Mouse (Mus musculus) erythroid progenitor cell, adult 5-6 weeks (primary cell): Measurements from ENCODE around the gene Zfp462. TPM values are rescaled to one million over a fixed set of nuclear protein-coding genes. Genes with fewer than 3 reads are reported as not detected.
"Not testable (repeated sequence)": the region's sequence is repeated elsewhere in the genome, so short reads cannot be mapped to it uniquely, and the experiment has no call there.

Experiments used
- ATAC-seq: replicated peaks from 2 replicates; pipeline ENCODE4 v1.8.0; 2016; ENCODE audit warnings: moderate number of reproducible peaks, mild to moderate bottlenecking, moderate TSS enrichment, inconsistent platforms; ENCODE audit not compliant: poor library complexity, low FRiP score, severe bottlenecking
- total RNA-seq, 2 experiments: library from RNA; stranded (forward) in 1 of 2; stranded (reverse) in 1 of 2; fragments of 150-400 nt in 1 of 2; fragments of 186-747, 209-891 nt in 1 of 2; gene quantifications; 2 replicates each; pipeline versions ENCODE4 v1.2.3 to v1.2.4; 2015 to 2017; ENCODE audit warnings: low replicate concordance in 2 of 2

Gene Zfp462
- total RNA-seq (2015; ENCODE audit: low replicate concordance) (not detected in 2 replicates), total RNA-seq (2017; ENCODE audit: low replicate concordance) (not detected in 2 replicates)

GRCm38 (mm10) chr4:54944921-54945430 is at the start of gene Zfp462:
Gene Zfp462 (plus strand): TSS chr4:54945048.
- ATAC-seq, result no peak

DNA sequence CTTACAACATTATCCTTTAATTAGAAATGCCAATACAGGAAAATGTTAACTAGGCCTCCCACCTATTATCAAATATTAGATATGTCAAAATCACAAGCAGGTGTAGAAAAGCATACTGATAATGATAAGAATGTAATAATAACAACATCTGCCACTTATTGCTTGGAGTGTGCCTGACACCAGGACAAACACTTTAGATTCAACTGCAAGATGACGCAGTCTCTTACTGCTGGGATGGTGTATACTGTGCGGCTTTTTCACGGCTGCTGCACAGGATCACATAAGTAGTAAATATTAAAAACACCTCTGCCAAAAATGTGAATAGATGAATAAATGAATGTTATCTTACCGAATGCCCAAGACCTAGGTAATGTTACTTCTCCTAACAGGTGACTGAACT is 48.8 kb upstream of the Zfp462 start:
- ATAC-seq, result no peak

DNA sequence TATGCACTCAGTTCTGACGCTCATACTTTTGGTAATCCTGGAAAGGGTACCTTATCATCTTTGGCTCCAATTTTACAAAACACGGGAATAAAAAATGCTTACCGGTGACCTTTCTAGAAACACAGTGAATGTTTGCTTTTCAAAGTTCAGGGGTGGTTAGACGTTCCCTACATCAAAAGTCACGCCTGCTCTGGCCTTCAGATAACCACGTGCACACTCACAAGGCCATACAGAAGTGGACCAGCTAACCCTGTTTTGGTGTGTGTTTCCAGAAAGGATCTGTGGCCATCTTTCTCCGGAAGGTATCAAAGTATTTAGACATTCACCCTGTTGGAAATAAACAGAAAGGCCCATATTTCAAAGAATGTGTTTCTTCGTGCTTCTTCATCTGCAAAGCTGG is 40.2 kb upstream of the Zfp462 start:
- no peak for ATAC-seq

DNA sequence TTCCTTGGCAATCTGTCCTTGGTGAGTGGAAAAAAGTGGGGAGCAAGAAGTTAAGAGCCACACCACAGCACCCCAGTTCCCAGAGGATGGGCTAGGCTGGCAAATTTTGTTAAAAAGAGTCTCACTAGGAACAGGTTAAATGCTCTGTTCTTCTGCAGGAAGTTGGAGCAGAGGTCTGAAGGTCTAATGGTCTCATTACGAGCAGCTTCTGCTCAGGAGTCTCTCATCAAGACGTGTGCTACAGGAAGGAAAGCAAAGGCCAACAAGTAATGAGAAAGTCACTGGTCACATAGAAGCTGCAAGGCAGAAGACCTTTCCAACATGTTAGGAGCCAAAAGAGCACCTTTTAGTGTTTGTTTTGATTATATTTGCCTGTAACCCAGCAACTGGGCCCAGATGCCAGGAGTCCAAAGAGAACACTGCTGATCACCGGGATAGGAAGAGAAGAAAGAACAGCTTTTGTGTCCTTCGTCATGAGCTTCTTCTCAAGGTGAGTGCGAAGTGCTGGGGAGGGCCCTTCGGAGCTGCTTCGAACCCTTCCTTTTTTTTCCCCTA is 39.4 kb upstream of the Zfp462 start:
- no peak for ATAC-seq

- no peak for ATAC-seq
Observed at GRCm38 (mm10) chr4:54910300-54910699, 34.5 kb upstream of the Zfp462 start.

- no peak for ATAC-seq
Observed at GRCm38 (mm10) chr4:54918276-54918675, 26.6 kb upstream of the Zfp462 start.

GRCm38 (mm10) chr4:54923386-54923785 is 21.5 kb upstream of the Zfp462 start:
- ATAC-seq, result no peak

GRCm38 (mm10) chr4:54924306-54924705 is 20.5 kb upstream of the Zfp462 start:
- no peak for ATAC-seq

DNA sequence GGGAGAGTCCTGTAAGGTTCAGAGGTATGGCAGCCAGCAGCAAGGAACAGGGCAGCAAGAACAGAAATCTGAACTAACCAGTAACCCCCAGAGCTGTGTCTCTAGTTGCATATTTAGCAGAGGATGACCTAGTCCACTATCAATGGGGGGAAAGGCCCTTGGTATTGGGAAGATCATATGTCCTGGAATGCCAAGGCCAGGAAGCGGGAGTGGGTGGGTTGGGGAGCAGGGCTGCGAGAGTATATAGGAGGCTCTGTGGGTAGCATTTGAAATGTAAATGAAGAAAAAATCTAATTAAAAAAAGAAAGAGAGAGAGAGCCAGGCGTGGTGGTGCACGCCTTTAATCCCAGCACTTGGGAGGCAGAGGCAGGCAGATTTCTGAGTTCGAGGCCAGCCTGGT is 18.4 kb upstream of the Zfp462 start:
- ATAC-seq, result not testable (repeated sequence)

GRCm38 (mm10) chr4:54927321-54928062 is 17.4 kb upstream of the Zfp462 start:
- not testable (repeated sequence) for ATAC-seq

DNA sequence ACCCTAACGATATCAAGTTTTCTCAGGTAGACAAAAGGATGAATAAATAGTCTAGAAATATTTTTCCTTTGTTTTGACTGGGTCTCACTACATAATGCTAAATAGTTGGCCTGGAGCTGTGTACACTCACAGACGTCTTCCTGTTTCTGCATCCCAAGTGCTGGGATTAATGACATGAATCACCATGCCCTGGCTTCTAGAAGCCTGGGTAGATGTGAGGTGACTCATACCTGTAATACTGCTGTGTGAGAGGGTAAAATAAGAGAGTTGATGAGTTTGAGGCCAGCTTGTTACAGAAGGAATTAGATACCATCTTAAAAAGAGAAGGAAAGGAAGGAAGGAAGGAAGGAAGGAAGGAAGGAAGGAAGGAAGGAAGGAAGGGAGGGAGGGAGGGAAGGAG is 15.2 kb upstream of the Zfp462 start:
- ATAC-seq, result no peak

GRCm38 (mm10) chr4:54932668-54933067 is 12.2 kb upstream of the Zfp462 start:
- no peak for ATAC-seq

DNA sequence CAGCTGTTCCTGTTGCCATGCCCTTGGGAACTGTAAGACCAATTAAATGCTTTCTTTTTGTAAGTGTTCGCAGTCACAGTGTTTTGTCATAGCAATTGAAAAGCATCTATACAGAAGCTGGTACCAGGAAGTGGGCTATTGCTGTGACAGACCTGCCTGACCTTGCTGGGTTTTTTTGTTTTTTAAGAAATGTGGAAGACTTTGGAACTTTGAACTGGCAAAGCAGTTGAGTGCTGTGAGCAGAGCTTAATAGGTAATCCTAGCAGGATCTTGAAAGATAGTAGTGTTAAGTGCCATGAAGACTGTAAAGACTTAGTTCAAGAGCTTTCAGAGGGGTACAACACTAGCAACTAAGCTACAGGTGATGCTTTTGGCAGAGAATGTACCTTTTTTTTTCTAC is 7.7 kb upstream of the Zfp462 start:
- ATAC-seq, result no peak

DNA sequence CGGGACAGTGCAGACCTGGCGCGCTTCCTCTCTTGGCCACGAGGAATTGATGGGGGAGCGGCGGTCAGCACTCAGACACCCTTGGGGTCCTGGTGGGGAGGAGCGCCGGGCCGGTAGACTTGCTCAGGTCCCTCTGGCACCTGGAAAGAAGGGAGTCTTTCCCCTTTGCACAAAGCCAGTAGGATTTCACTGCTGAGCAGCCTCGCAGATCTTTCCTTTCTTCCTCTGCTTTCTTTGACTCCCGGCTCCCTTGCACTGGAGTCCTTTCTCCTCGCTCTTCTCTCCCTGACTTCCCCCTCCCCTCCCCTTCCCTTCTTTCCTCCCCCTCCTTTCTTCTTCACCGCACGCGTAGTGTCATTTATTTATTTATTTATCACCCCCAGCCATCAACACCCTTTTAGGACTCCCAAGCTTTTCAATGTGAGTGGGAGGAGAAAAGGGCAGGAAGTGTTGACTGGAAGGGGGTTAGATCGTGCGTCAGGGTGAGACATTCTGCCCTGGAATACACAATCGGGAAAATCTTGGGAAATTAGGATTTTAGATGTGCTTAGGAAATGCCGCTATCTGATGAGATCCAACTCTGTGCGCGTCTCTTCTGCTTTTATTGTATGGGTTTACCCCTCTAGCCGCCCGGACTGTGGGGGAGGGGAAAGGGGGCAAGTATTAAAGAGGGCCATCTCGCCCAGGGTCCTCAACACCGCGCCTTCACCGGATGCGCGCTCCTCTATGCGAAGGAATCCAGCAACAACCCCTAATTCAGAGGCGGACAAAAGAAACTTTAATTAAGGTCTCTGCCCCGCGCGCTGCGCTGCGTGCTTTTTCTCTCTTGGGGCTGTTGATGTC is 976 bp downstream of the Zfp462 start:
- no peak for ATAC-seq

DNA sequence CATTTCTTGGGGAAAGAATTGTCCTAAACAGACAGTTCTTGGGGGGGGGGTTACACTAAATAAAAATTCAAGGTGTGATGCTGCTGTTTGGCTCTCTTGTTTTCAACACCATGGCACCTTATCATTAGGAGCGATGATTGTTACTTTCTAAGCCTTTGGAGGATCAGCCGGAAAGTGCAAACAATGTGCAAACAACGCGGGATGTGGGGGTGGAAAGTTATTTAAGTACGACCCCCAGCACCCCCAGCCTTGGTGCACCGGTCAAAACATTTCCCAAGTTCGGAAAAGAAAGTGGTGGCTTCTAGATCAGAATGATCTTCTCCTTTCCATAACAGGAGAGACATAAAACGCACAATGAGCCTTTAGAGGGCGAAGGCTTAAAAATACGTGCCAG is 1.8 kb downstream of the Zfp462 start:
- no peak for ATAC-seq

GRCm38 (mm10) chr4:54947056-54947990 is 2.5 kb downstream of the Zfp462 start:
- no peak for ATAC-seq

DNA sequence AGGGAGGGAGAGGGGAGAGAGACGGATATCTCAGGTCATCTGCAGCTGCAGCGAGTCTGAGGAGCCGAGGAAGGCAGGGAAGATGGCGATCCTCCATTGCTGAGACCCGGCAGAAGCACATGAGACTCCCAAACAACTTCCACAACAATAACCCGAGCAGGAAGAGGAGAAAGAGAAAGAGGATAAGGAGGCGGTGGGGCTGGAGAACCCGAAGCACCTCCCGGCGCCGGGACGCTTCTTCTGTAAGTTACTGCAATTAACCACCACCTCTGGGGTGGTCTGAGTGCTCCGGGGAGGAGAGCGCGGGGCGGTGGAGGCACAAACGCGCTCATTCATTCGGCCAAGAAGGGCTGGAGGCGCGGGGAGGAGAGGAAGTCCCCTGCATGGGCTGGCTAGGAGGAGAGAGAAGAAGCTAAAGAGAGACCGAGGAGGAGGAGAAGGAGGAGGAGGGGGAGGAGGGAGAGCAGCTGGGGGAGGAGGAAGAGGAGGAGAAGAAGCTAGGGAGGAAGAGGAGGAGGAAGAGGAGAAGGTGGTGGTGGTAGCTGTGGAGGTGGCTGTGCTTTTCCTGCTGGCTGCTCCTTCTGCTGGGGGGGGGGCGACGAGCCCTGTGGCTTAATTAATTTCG is 3.3 kb downstream of the Zfp462 start:
- no peak for ATAC-seq

DNA sequence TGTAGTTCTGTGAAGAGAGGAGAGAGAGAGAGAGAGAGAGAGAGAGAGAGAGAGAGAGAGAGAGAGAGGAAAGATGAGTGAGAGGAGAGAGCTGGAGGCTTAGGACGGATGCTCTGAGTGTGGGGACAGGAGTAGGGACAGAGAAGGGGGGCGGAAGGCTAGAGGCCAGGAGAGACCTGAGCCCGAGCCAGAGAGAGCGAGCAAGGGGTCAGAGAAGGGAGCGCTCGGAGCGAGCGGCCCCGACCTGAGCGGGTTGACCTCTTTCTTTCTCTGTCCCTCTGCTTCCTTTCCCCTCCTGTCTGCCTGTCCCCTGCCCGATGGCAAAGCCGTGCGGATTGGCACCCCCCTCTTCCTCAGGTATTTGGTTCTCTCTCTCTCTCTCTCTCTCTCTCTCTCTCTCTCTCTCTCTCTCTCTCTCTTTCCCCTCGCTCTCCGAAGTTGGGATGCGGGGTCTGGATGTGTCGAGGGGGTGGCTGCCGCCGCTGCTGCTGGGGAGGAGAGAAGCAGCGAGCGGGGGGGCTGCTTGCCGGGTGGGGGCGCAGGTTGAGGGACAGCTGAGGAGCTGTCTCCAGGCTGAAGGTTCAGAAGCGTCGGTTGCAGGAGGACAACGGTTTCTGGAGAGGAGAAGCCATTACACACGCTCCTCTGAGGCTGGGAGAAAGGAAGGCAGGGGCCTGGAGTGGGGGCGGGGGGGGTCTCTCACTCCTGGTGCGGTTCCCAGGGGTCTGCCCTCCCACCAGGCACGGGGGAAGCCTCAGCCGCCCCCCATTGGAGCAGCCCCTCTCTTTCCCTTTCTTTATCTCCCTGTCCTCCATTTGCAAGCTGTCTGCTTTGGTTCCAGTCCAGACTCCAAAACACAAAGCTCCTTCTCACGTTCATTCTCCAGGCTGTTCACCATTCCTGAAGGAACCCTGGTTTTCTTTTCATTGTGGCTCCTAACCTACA is 4.0 kb downstream of the Zfp462 start:
- ATAC-seq, result no peak
